Mouse (Mus musculus): ENCODE results near the gene Ulk4.
A peak's percentile ranks its signal among the peaks of the same experiment; 100 is the strongest.

Ulk4 gene

DNA sequence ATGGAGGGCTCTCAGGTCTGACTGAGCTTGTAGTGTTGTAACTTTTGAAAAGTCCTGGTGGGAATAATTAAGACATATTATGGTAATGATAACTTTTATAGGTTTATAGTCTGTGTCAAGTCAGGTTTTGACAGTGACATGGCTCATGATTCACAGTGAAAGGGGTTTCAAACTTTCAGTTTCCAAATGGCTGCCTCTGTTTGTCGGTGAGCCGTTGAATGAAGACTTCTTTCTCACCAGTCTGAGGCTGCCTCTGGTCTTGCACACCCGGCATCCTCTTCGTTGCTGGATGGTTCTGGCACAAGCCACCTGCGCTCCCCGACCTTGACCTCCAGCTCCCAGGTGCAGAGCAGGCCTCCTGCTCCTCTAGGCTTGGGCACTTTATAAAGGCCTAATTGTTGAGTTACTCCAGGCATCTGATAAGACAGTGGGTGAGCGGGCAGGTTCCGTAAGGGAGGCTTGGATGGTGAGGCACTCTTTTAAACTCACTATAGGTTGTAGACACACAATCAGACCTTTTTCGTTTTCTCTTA, 22.3 kb upstream of the Ulk4 start:
- no peak for DNase-seq

DNA sequence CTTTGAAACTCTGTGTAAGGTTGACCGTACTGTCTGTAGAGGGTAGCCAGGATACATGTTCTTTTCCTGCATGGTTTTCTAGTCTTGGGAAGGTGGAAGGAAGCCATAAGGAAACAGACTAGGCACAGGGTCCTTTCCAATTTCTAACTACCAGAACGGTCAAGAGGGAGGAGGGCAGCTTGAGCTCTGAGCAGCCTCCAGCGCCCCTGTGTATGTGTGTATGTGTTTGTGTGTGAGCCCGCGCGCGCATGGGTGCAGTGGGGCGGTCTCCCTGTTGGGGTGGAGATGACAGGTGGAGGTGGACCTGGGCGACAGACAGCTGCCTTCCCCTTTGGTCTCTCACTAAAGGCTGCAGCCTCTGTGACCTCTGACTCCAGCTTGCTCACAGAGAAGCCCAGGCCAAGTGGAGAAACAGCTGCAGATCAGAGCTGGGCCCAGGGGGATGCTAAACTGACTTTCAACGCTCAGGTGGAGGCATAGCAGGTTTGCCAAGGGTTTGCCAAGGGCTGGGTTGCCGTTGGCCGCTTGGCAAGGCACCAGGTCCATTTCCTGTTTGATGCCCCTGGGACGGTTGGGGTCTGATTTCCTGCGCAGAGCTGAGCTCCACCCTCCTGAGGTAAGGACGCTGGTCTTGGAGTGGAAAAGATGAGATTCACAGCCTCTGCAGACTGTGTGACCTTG, 21.6 kb upstream of the Ulk4 start:
- DNase-seq: no peak

GRCm38 (mm10) chr9:121298065-121298398, 21.0 kb upstream of the Ulk4 start:
- no peak for DNase-seq

- peak; percentile 75 for DNase-seq
Measured at GRCm38 (mm10) chr9:121297171-121298064, 20.4 kb upstream of the Ulk4 start, which contains the start of gene Trak1. TSS of gene Trak1 (plus strand) at chr9:121297502.

- no peak for DNase-seq
Measured at GRCm38 (mm10) chr9:121295221-121295620, 18.2 kb upstream of the Ulk4 start.

- DNase-seq: no peak
Measured at GRCm38 (mm10) chr9:121293187-121293586, 16.2 kb upstream of the Ulk4 start.

DNA sequence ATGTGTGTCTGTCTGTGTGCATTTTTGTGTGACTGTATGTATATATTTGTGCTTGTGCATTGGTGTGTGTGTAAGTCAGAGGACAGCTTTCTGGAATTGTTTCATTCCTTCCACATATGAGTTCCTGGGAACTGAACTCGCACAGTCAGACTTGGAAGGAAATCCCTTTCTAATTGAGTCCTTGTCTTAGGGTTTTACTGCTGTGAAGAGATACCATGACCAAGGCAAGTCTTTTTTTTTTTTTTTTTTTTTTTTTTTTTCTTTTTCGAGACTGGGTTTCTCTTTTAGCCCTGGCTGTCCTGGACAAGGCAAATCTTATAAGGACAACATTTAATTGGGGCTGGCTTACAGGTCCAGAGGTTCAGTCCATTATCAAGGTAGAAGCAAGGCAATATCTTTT, 14.3 kb upstream of the Ulk4 start:
- no peak for DNase-seq

DNA sequence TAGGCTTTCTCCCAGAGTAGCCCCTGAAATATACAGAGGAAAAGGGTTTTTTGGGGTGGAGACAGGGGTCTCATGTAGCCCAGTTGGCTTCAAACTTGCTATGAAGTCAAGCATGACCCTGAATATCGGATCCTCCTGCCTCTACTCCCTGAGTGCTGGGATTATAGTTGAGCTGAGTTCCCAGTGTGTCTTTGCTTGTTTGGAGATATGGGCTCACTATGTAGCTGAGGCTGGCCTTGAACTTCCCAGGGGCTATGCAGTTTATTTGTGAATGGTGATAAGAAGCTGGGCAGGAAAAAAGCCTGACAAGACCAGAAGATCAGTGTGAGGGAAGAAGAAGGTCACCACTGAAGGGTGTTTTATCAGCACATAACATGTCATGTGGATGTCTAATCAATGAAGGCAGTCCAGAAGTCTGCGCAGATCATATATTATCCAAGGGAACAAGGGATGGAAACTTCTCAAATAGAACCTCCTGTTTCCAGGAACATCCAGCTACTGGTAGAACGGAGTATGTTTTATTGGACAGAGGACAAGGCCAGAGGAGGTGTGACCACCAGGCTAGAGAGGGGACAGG, 9.4 kb upstream of the Ulk4 start:
- DNase-seq: no peak

GRCm38 (mm10) chr9:121285341-121286324, 8.6 kb upstream of the Ulk4 start:
- DNase-seq: peak; percentile 50

DNA sequence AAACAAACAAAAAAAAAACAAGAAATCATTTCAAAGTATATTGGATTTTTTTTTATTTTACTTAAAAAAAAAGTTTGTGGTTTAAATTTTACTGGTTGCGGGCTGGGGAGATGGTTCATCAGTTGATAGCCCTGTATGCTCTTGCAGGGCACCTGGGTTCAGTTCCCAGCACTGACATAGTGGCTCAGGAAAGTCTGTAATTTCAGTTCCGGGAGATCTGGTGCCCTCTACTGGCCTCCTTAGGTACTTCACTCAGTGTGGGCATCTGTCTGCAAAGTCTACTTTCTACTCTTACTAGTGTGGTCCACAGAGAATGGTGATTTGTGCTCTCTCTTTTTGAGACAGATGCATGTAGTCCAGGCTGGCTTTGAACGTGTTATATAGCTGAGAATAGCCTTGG, 7.4 kb upstream of the Ulk4 start:
- DNase-seq: peak; percentile 36

- DNase-seq: no peak
Measured at GRCm38 (mm10) chr9:121283620-121284185, 6.7 kb upstream of the Ulk4 start.

- no peak for DNase-seq
Measured at GRCm38 (mm10) chr9:121281891-121282290, 4.9 kb upstream of the Ulk4 start.

- DNase-seq: peak; percentile 53
Measured at GRCm38 (mm10) chr9:121279216-121279615, 2.2 kb upstream of the Ulk4 start.

- no peak for DNase-seq
Measured at GRCm38 (mm10) chr9:121276745-121277117, 266 bp downstream of the Ulk4 start.

GRCm38 (mm10) chr9:121271561-121271960, 5.4 kb downstream of the Ulk4 start:
- no peak for DNase-seq

GRCm38 (mm10) chr9:121271149-121271548, 5.8 kb downstream of the Ulk4 start:
- no peak for DNase-seq

- no peak for DNase-seq
Measured at GRCm38 (mm10) chr9:121265307-121265706, 11.7 kb downstream of the Ulk4 start.

GRCm38 (mm10) chr9:121257106-121257505, 19.9 kb downstream of the Ulk4 start:
- no peak for DNase-seq

- DNase-seq: no peak
Measured at GRCm38 (mm10) chr9:121254761-121255160, 22.2 kb downstream of the Ulk4 start.

GRCm38 (mm10) chr9:121253983-121254382, 23.0 kb downstream of the Ulk4 start:
- no peak for DNase-seq

DNA sequence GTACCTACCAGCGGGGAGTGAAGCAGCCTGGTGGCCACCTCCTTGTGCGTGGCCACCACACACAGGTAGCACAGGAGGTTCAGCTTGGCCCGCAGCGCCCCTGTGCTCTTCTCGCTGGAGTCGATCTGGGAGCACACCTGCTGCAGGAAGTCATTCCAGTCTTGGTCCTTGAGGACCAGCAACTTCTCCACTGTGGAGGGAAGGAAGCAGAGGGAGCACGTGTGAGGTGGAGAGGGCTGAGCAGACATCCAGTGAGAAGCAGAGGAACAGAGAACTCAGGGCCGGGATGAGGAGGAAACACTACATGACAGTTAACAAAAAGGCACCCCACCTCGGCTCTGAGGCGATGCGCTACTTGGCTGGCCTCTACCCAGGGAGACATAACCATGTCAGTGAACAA, 26.1 kb downstream of the Ulk4 start:
- no peak for DNase-seq

- no peak for DNase-seq
Measured at GRCm38 (mm10) chr9:121249805-121250204, 27.2 kb downstream of the Ulk4 start.
